ENCODE assay signal across 10 mouse cellular contexts in genomic region chr1:155222101-155222669, GRCm38 (mm10). TPM values are rescaled to one million over a fixed set of nuclear protein-coding genes. Genes with fewer than 3 reads are reported as not detected.
DNase-seq lines count a peak whose midpoint lies in the region; ATAC-seq lines count a peak whose summit lies in the region.
"Had no signal": no experiment of that assay in that cellular context is flagged by ENCODE, and none has a peak within 500 bp of the region (broad histone marks: within the 10 kb centered on the region; RNA-seq: fewer than 3 reads in every experiment).

No protein-coding gene starts in this region.

- H3K4me2 ChIP-seq in limb, embryonic 12.5 days, result no peak overlapping the region
- H3K4me2 ChIP-seq in embryonic facial prominence, embryonic 13.5 days, result no peak overlapping the region
- no peak overlapping the region for H3K4me2 ChIP-seq in hindbrain, embryonic 14.5 days (replicated peaks)

- DNase-seq in limb, embryonic 10.5 days (ENCODE audit: low spot score), result no peak
- DNase-seq in cerebellum, postnatal 25 days, result peak; percentile 54 to 81
- no peak for DNase-seq in hindbrain, embryonic 14.5 days (ENCODE audit: low spot score)
- no peak for DNase-seq in layer of hippocampus, postnatal 14 days (ENCODE audit: low spot score in 2 of 2)
- no peak for DNase-seq in right cerebral cortex, postnatal 14 days
- DNase-seq: adrenal gland, postnatal 36 days had no signal

- H3K27ac ChIP-seq in limb, embryonic 12.5 days, result peak overlapping the region; percentile 59; the same call in 1 of the 2 replicates
- no peak overlapping the region; the same call in 1 of the 2 replicates for H3K27ac ChIP-seq in limb, embryonic 10.5 days
- no peak overlapping the region for H3K27ac ChIP-seq in embryonic facial prominence, embryonic 13.5 days
- H3K27ac ChIP-seq in hindbrain, embryonic 14.5 days, result peak overlapping the region; percentile 56

- H3K36me3 ChIP-seq in limb, embryonic 12.5 days, result peaks cover 68% of the 10 kb centered on the region
- peaks cover 44% of the 10 kb centered on the region for H3K36me3 ChIP-seq in limb, embryonic 10.5 days
- H3K36me3 ChIP-seq in embryonic facial prominence, embryonic 13.5 days, result peaks cover 47% of the 10 kb centered on the region
- H3K36me3 ChIP-seq in hindbrain, embryonic 14.5 days (replicated peaks; ENCODE audit: control insufficient read depth, insufficient read depth), result no peaks in the 10 kb centered on the region

- ATAC-seq in limb, embryonic 12.5 days (ENCODE audit: insufficient number of reproducible peaks, insufficient read depth, low FRiP score, low TSS enrichment, low read depth), result no peak
- ATAC-seq in embryonic facial prominence, embryonic 13.5 days (ENCODE audit: insufficient number of reproducible peaks, insufficient read depth, low FRiP score, low TSS enrichment, low read depth), result no peak
- ATAC-seq in hindbrain, embryonic 14.5 days (ENCODE audit: low FRiP score), result no peak
- ATAC-seq: intestine, embryonic 16.5 days had no signal

- no peak overlapping the region for H3K9ac ChIP-seq in limb, embryonic 12.5 days (replicated peaks)
- peak overlapping the region; percentile 27; the same call in 1 of the 2 replicates for H3K9ac ChIP-seq in embryonic facial prominence, embryonic 13.5 days
- peak overlapping the region; percentile 1; the same call in 1 of the 2 replicates for H3K9ac ChIP-seq in hindbrain, embryonic 14.5 days

- H3K4me3 ChIP-seq in limb, embryonic 12.5 days (replicated peaks), result no peak overlapping the region
- H3K4me3 ChIP-seq in limb, embryonic 10.5 days, result no peak overlapping the region
- H3K4me3 ChIP-seq in embryonic facial prominence, embryonic 13.5 days, result no peak overlapping the region
- no peak overlapping the region for H3K4me3 ChIP-seq in hindbrain, embryonic 14.5 days (replicated peaks; ENCODE audit: low read length)

- peaks cover 19% of the 10 kb centered on the region for H3K4me1 ChIP-seq in limb, embryonic 12.5 days (replicated peaks)
- peaks cover 22% of the 10 kb centered on the region for H3K4me1 ChIP-seq in limb, embryonic 10.5 days
- peaks cover 31% of the 10 kb centered on the region for H3K4me1 ChIP-seq in embryonic facial prominence, embryonic 13.5 days
- peaks cover 25% of the 10 kb centered on the region for H3K4me1 ChIP-seq in hindbrain, embryonic 14.5 days (replicated peaks; ENCODE audit: control insufficient read depth, insufficient read depth, low read length)

- H3K9me3 ChIP-seq in limb, embryonic 12.5 days, result no peaks in the 10 kb centered on the region
- H3K9me3 ChIP-seq in limb, embryonic 10.5 days (replicated peaks), result no peaks in the 10 kb centered on the region
- H3K9me3 ChIP-seq in embryonic facial prominence, embryonic 13.5 days, result no peaks in the 10 kb centered on the region
- H3K9me3 ChIP-seq in hindbrain, embryonic 14.5 days (ENCODE audit: control insufficient read depth, low read length), result no peaks in the 10 kb centered on the region

- no peaks in the 10 kb centered on the region for H3K27me3 ChIP-seq in limb, embryonic 12.5 days
- H3K27me3 ChIP-seq in limb, embryonic 10.5 days (ENCODE audit: low read depth, poor library complexity, severe bottlenecking), result no peaks in the 10 kb centered on the region
- H3K27me3 ChIP-seq in embryonic facial prominence, embryonic 13.5 days, result peaks cover 4% of the 10 kb centered on the region; the same call in 1 of the 2 replicates
- H3K27me3 ChIP-seq in hindbrain, embryonic 14.5 days (ENCODE audit: control insufficient read depth, insufficient read depth, low read length), result no peaks in the 10 kb centered on the region

- 76% methylated on average over 11 of the region's 11 CpGs for WGBS in limb, embryonic 12.5 days
- 83% methylated on average over 11 of the region's 11 CpGs for WGBS in limb, embryonic 10.5 days
- WGBS in embryonic facial prominence, embryonic 13.5 days, result 52% methylated on average over 11 of the region's 11 CpGs
- WGBS in hindbrain, embryonic 14.5 days, result 43% methylated on average over 11 of the region's 11 CpGs

RNA-seq across cellular contexts. Expression of gene BC034090, which starts 22.1 kb away (rescaled TPM):
- polyA plus RNA-seq in limb, embryonic 12.5 days (2016; fragmentation: Nextera tagmentation; extraction: Ambion mirVana), result 8.4 and 8.6 TPM in 2 replicates
- polyA plus RNA-seq in limb, embryonic 10.5 days (2016; fragmentation: Nextera tagmentation; extraction: Ambion mirVana), result 5.2 and 6.8 TPM in 2 replicates
- polyA plus RNA-seq in embryonic facial prominence, embryonic 13.5 days (2015; fragmentation: Nextera tagmentation; extraction: Ambion mirVana), result 6.8 and 7.5 TPM in 2 replicates
- polyA plus RNA-seq in hindbrain, embryonic 14.5 days (2014; fragmentation: Nextera tagmentation; extraction: Ambion mirVana), result 4.0 and 4.1 TPM in 2 replicates
- 1 to 10 TPM; 6.7 to 8.3 TPM for total RNA-seq in layer of hippocampus, postnatal 14 days (2021)
- total RNA-seq: megakaryocyte, adult 5-6 weeks had no signal

Comparison
In these comparisons a context has a peak if more than half of its experiments do, and no peak if none do; other contexts are left out.
1. H3K27ac ChIP-seq: peak in limb, embryonic 12.5 days (single experiment) and hindbrain, embryonic 14.5 days (single experiment); none in limb, embryonic 10.5 days (single experiment) and embryonic facial prominence, embryonic 13.5 days (single experiment).
2. DNase-seq: peak in cerebellum, postnatal 25 days (2 of 2); none in limb, embryonic 10.5 days (single experiment), hindbrain, embryonic 14.5 days (single experiment), layer of hippocampus, postnatal 14 days (0 of 2) and right cerebral cortex, postnatal 14 days (single experiment).